Mouse (Mus musculus): ENCODE measurements around the gene D1Pas1. TPM values are rescaled to one million over a fixed set of nuclear protein-coding genes. Genes with fewer than 3 reads are reported as not detected.

The D1Pas1 gene
- total RNA-seq (2014; fragmentation: Nextera tagmentation) (not detected in 2 replicates), total RNA-seq (2017) (0.06 and 0.27 TPM in 2 replicates), polyA plus RNA-seq (2012) (not detected in 2 replicates)

- no peak for ATAC-seq (ENCODE audit: extremely low read depth, insufficient number of reproducible peaks, low FRiP score, poor library complexity, severe bottlenecking)
- TF ChIP-seq TAL1 (conservative IDR thresholded peaks at IDR 0.05; ENCODE audit: low read depth, low read length) (no peak), POLR2AphosphoS5 (IDR thresholded peaks at IDR 0.05; ENCODE audit: insufficient replicate concordance, low read depth, low read length) (no peak), CTCF (IDR thresholded peaks at IDR 0.05; ENCODE audit: low read depth, low read length) (no peak), GATA1 (IDR thresholded peaks at IDR 0.05; ENCODE audit: borderline replicate concordance, low read length) (no peak), GATA2 (IDR thresholded peaks at IDR 0.05; ENCODE audit: borderline replicate concordance, low read depth, low read length) (no peak)
- no peak for DNase-seq (ENCODE audit: low spot score)
These were observed at the start of gene D1Pas1 for GRCm38 (mm10) chr1:186967201-186967812. TSS of gene D1Pas1 (plus strand) at chr1:186967416.

GRCm38 (mm10) chr1:186922489-186923370, 44.5 kb upstream of the D1Pas1 start:
- Histone ChIP-seq H3K9me3 (replicated peaks) (peaks cover 31% of the 10 kb centered on the region), H3K27me3 (ENCODE audit: insufficient read depth, low read length) (no peaks in the 10 kb centered on the region), H3K36me3 (replicated peaks) (no peaks in the 10 kb centered on the region), H3K4me1 (ENCODE audit: insufficient read depth, low read depth, low read length) (no peaks in the 10 kb centered on the region), H3K4me3 (ENCODE audit: low read depth, low read length) (no peak overlapping the region)
- ATAC-seq (ENCODE audit: extremely low read depth, insufficient number of reproducible peaks, low FRiP score, poor library complexity, severe bottlenecking) (no peak), DNase-seq (ENCODE audit: low spot score) (no peak)
- no peak for TF ChIP-seq CTCF (IDR thresholded peaks at IDR 0.05; ENCODE audit: low read depth, low read length)
- TF ChIP-seq GATA2 (IDR thresholded peaks at IDR 0.05; ENCODE audit: borderline replicate concordance, low read depth, low read length): no peak
- TF ChIP-seq GATA1 (IDR thresholded peaks at IDR 0.05; ENCODE audit: borderline replicate concordance, low read length): no peak
- no peak for TF ChIP-seq TAL1 (conservative IDR thresholded peaks at IDR 0.05; ENCODE audit: low read depth, low read length)
- TF ChIP-seq POLR2AphosphoS5 (IDR thresholded peaks at IDR 0.05; ENCODE audit: insufficient replicate concordance, low read depth, low read length): no peak

More at GRCm38 (mm10) chr1:186967201-186967812, at the start of gene D1Pas1:
- Histone ChIP-seq H3K27me3 (ENCODE audit: insufficient read depth, low read length) (no peaks in the 10 kb centered on the region), H3K9me3 (replicated peaks) (peaks cover 41% of the 10 kb centered on the region), H3K36me3 (replicated peaks) (no peaks in the 10 kb centered on the region), H3K4me3 (ENCODE audit: low read depth, low read length) (peak within 1 kb of the TSS; percentile 18; the same call in 1 of the 2 replicates), H3K4me1 (ENCODE audit: insufficient read depth, low read depth, low read length) (no peaks in the 10 kb centered on the region)

GRCm38 (mm10) chr1:186924027-186924426, 43.2 kb upstream of the D1Pas1 start:
- H3K4me1 ChIP-seq (ENCODE audit: insufficient read depth, low read depth, low read length): no peaks in the 10 kb centered on the region
- no peaks in the 10 kb centered on the region for H3K27me3 ChIP-seq (ENCODE audit: insufficient read depth, low read length)
- no peak overlapping the region for H3K4me3 ChIP-seq (ENCODE audit: low read depth, low read length)
- H3K36me3 ChIP-seq (replicated peaks): no peaks in the 10 kb centered on the region
- DNase-seq (ENCODE audit: low spot score) (no peak), ATAC-seq (ENCODE audit: extremely low read depth, insufficient number of reproducible peaks, low FRiP score, poor library complexity, severe bottlenecking) (no peak)
- H3K9me3 ChIP-seq (replicated peaks): peaks cover 25% of the 10 kb centered on the region
- TF ChIP-seq TAL1 (conservative IDR thresholded peaks at IDR 0.05; ENCODE audit: low read depth, low read length): no peak

GRCm38 (mm10) chr1:186925411-186925810, 41.8 kb upstream of the D1Pas1 start:
- H3K27me3 ChIP-seq (ENCODE audit: insufficient read depth, low read length): no peaks in the 10 kb centered on the region
- DNase-seq (ENCODE audit: low spot score): no peak
- H3K4me3 ChIP-seq (ENCODE audit: low read depth, low read length): no peak overlapping the region
- no peak for ATAC-seq (ENCODE audit: extremely low read depth, insufficient number of reproducible peaks, low FRiP score, poor library complexity, severe bottlenecking)
- no peaks in the 10 kb centered on the region for H3K4me1 ChIP-seq (ENCODE audit: insufficient read depth, low read depth, low read length)
- no peaks in the 10 kb centered on the region for H3K36me3 ChIP-seq (replicated peaks)
- TF ChIP-seq GATA2 (IDR thresholded peaks at IDR 0.05; ENCODE audit: borderline replicate concordance, low read depth, low read length): no peak
- no peak for TF ChIP-seq GATA1 (IDR thresholded peaks at IDR 0.05; ENCODE audit: borderline replicate concordance, low read length)
- TF ChIP-seq CTCF (IDR thresholded peaks at IDR 0.05; ENCODE audit: low read depth, low read length): no peak
- TF ChIP-seq TAL1 (conservative IDR thresholded peaks at IDR 0.05; ENCODE audit: low read depth, low read length): no peak
- no peak for TF ChIP-seq POLR2AphosphoS5 (IDR thresholded peaks at IDR 0.05; ENCODE audit: insufficient replicate concordance, low read depth, low read length)
- H3K9me3 ChIP-seq (replicated peaks): peaks cover 21% of the 10 kb centered on the region

- DNase-seq (ENCODE audit: low spot score) (no peak), ATAC-seq (ENCODE audit: extremely low read depth, insufficient number of reproducible peaks, low FRiP score, poor library complexity, severe bottlenecking) (no peak)
- no peak overlapping the region for H3K4me3 ChIP-seq (ENCODE audit: low read depth, low read length)
- TF ChIP-seq POLR2AphosphoS5 (IDR thresholded peaks at IDR 0.05; ENCODE audit: insufficient replicate concordance, low read depth, low read length) (no peak), GATA1 (IDR thresholded peaks at IDR 0.05; ENCODE audit: borderline replicate concordance, low read length) (no peak), TAL1 (conservative IDR thresholded peaks at IDR 0.05; ENCODE audit: low read depth, low read length) (no peak), CTCF (IDR thresholded peaks at IDR 0.05; ENCODE audit: low read depth, low read length) (no peak)
- H3K9me3 ChIP-seq (replicated peaks): peaks cover 17% of the 10 kb centered on the region
- H3K36me3 ChIP-seq (replicated peaks): no peaks in the 10 kb centered on the region
- no peaks in the 10 kb centered on the region for H3K4me1 ChIP-seq (ENCODE audit: insufficient read depth, low read depth, low read length)
- H3K27me3 ChIP-seq (ENCODE audit: insufficient read depth, low read length): no peaks in the 10 kb centered on the region
These were observed 40.8 kb upstream of the D1Pas1 start for GRCm38 (mm10) chr1:186926316-186926949.

GRCm38 (mm10) chr1:186926950-186927316, 40.3 kb upstream of the D1Pas1 start:
- ATAC-seq (ENCODE audit: extremely low read depth, insufficient number of reproducible peaks, low FRiP score, poor library complexity, severe bottlenecking): no peak
- TF ChIP-seq TAL1 (conservative IDR thresholded peaks at IDR 0.05; ENCODE audit: low read depth, low read length) (no peak), GATA1 (IDR thresholded peaks at IDR 0.05; ENCODE audit: borderline replicate concordance, low read length) (no peak), GATA2 (IDR thresholded peaks at IDR 0.05; ENCODE audit: borderline replicate concordance, low read depth, low read length) (no peak), POLR2AphosphoS5 (IDR thresholded peaks at IDR 0.05; ENCODE audit: insufficient replicate concordance, low read depth, low read length) (no peak), CTCF (IDR thresholded peaks at IDR 0.05; ENCODE audit: low read depth, low read length) (no peak)
- no peak for DNase-seq (ENCODE audit: low spot score)
- peaks cover 22% of the 10 kb centered on the region for H3K9me3 ChIP-seq (replicated peaks)
- H3K27me3 ChIP-seq (ENCODE audit: insufficient read depth, low read length): no peaks in the 10 kb centered on the region
- H3K36me3 ChIP-seq (replicated peaks): no peaks in the 10 kb centered on the region
- no peak overlapping the region for H3K4me3 ChIP-seq (ENCODE audit: low read depth, low read length)
- H3K4me1 ChIP-seq (ENCODE audit: insufficient read depth, low read depth, low read length): no peaks in the 10 kb centered on the region

Measured in G1E (cell line).